Mouse (Mus musculus) thymus, adult 2 months (tissue): ENCODE data around the gene Nat8f4. TPM values are rescaled to one million over a fixed set of nuclear protein-coding genes. Genes with fewer than 3 reads are reported as not detected.
"Not testable (repeated sequence)": the region's sequence is repeated elsewhere in the genome, so short reads cannot be mapped to it uniquely, and the experiment has no call there.

Source experiments
- DNase-seq: peaks from one replicate; pipeline ENCODE4 v3.0.0; 2021
- H3K27ac ChIP-seq: fragments of 200-500 bp; 2 replicates; pipeline ENCODE4 v1.5.1; 2012; ENCODE audit warnings: low read length, control low read depth; ENCODE audit not compliant: control insufficient read depth, insufficient read depth
- H3K27me3 ChIP-seq: fragments of 200-500 bp; 2 replicates; pipeline ENCODE4 v1.6.1; 2012; ENCODE audit warnings: mild to moderate bottlenecking, low read length, moderate library complexity, mixed read lengths; ENCODE audit not compliant: control insufficient read depth, insufficient read depth
- H3K36me3 ChIP-seq: fragments of 200-500 bp; 2 replicates; pipeline ENCODE4 v1.6.1; 2012; ENCODE audit warnings: mild to moderate bottlenecking, low read length, moderate library complexity; ENCODE audit not compliant: control insufficient read depth, insufficient read depth
- H3K4me1 ChIP-seq: fragments of 200-500 bp; replicated peaks from 2 replicates; pipeline ENCODE4 v1.6.1; 2012; ENCODE audit warnings: low read length; ENCODE audit not compliant: control insufficient read depth, insufficient read depth
- H3K4me3 ChIP-seq: fragments of 200-500 bp; 2 replicates; pipeline ENCODE4 v1.5.1; 2012; ENCODE audit warnings: mild to moderate bottlenecking, low read length, control low read depth, moderate library complexity; ENCODE audit not compliant: control insufficient read depth, insufficient read depth
- CTCF ChIP-seq: fragments of 200-500 bp; IDR thresholded peaks from 2 replicates; pipeline ENCODE4 v1.5.1; 2012; ENCODE audit warnings: mild to moderate bottlenecking, control low read depth, low read length, moderate library complexity, borderline replicate concordance; ENCODE audit not compliant: control insufficient read depth, poor library complexity, insufficient read depth; ENCODE audit errors: extremely low read depth
- POLR2A ChIP-seq: fragments of 200-500 bp; IDR thresholded peaks from 2 replicates; pipeline ENCODE4 v1.6.1; 2012; ENCODE audit warnings: mild to moderate bottlenecking, low read length, control low read depth, moderate library complexity; ENCODE audit not compliant: control insufficient read depth, poor library complexity, insufficient read depth; ENCODE audit errors: extremely low read depth
- WGBS: fragments of 180-500 bp; shearing (Covaris S2); methylation state at CpG from one replicate; pipeline ENCODE4 v1.1.7; 2018; 5-methylcytosine and 5-hydroxymethylcytosine counted together
- polyA plus RNA-seq: library from polyadenylated mRNA; depleted of rRNA; stranded (reverse); fragments of >200 nt; gene quantifications from 2 replicates; pipeline ENCODE4 v1.2.3, GENCODE M21; 2012

Nat8f4 gene
- polyA plus RNA-seq, 1 experiment = 4.1 TPM

DNA sequence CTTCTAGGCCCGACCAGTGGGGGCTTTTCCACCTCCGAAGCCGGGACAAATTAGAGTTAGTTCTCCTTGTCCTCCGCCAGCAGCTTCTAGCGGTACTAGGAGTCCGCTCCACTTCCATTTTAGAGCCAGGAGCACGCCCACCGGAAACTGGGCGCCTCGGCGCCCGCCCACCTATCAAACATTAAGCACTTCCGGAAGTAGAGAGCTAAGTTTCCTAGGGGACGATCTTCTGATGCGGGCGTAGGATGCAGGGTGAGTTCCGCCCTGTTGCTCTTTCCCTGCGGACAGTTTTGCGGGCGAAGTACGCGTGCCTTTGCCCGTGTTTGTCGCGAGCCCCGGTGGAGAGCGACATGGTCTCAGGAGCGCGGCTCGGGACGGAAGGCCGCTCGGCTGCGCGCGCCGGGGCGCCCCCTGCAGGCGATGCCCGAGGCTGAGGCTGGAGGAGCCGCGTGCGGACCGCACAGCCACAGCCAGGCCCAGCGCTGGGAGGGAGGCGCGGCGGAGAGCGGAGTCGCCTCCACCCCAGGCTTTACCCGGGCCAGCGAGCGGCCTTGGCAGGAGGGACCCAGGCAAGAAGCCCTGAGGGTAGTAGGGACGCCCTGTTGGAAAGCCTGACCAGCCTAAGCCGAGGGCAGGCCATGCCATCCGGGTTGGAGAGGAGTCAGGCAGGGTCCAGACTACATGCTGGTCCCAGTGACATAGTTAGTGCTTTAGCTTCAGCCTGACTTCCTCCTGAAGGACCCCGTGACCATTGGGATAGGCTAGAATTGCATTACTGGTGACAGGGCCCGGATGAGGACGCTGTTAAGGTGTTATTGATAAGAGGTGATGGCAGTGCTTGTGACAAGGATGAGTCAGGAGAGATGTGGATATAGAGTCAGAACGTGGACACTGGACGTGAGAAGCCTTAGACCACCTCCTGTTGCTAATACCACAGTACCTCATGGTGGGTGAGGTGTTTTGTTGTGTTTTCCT lies 11.1 kb upstream of the Nat8f4 start, which contains the start of gene Nat8f1:
Gene Nat8f1 (minus strand): TSS at position 149 of the 975 bp plus-strand sequence.
- 2% methylated on average over 61 of the region's 61 CpGs for WGBS
- Histone ChIP-seq H3K27ac (peak within 1 kb of the TSS; percentile 70), H3K4me3 (peak within 1 kb of the TSS; percentile 91)
- TF ChIP-seq CTCF (peak; percentile 95), POLR2A (0 out of 2 replicates have a peak, but pooled peaks have one; percentile 14)
- H3K36me3 ChIP-seq, H3K4me1 ChIP-seq, H3K27me3 ChIP-seq: not testable (repeated sequence)
- DNase-seq = peak; percentile 82

DNA sequence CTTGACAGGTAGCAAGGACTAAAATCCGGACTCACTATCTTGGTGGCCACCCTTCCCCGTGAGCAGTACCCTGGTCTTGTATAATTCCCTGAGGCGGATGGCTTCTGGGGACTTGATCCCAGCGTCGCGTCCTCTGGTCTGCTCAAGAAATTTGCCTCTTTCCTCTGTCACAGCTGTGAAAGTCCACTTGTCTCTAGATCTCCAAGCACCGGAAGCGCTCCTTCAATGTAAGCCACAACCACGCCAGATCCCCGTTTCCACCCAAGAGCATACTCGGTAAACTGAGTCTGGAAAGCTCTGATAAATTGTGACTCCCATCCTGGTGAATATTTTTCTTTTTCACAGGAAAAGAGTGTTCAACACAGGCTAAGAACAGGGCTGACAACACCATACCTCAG lies 10.5 kb upstream of the Nat8f4 start:
- TF ChIP-seq CTCF (no peak), POLR2A (no peak)
- DNase-seq = no peak
- no peaks in the 10 kb centered on the region for H3K36me3 ChIP-seq
- H3K27ac ChIP-seq = peak overlapping the region; percentile 70; the same call in 1 of the 2 replicates
- no peaks in the 10 kb centered on the region for H3K27me3 ChIP-seq
- H3K4me3 ChIP-seq = peak overlapping the region; percentile 91
- WGBS = 2% methylated on average over 11 of the region's 11 CpGs
- H3K4me1 ChIP-seq = peaks cover 8% of the 10 kb centered on the region; the same call in 1 of the 2 replicates

DNA sequence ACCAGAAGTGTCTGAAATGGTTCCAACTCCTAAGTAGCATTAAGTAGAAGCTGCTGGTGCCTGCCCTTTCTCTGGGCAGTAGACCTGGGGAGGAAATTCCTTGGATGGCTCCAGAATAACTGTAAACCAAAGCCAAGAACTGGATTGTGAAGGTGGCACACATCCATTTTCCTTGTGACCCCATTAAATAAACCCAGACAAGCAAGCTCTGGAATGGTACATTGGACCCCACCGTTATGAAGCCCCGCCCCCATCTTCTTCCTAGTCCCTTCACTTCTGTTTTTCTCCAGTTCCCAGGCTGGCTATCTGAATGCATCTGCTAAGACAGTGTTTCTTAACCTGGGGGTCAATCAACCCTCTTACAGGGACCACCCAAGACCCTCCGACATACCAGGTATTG lies 6.9 kb upstream of the Nat8f4 start, which contains the start of gene Tprkb:
Gene Tprkb (plus strand): TSS at position 279 of the 400 bp plus-strand sequence.
- H3K27me3 ChIP-seq = no peaks in the 10 kb centered on the region
- no peak within 1 kb of the TSS for H3K4me3 ChIP-seq
- no peaks in the 10 kb centered on the region for H3K36me3 ChIP-seq
- no peak for TF ChIP-seq CTCF
- 73% methylated on average over 3 of the region's 3 CpGs for WGBS
- DNase-seq = no peak
- H3K27ac ChIP-seq = no peak within 1 kb of the TSS
- peaks cover 8% of the 10 kb centered on the region; the same call in 1 of the 2 replicates for H3K4me1 ChIP-seq

DNA sequence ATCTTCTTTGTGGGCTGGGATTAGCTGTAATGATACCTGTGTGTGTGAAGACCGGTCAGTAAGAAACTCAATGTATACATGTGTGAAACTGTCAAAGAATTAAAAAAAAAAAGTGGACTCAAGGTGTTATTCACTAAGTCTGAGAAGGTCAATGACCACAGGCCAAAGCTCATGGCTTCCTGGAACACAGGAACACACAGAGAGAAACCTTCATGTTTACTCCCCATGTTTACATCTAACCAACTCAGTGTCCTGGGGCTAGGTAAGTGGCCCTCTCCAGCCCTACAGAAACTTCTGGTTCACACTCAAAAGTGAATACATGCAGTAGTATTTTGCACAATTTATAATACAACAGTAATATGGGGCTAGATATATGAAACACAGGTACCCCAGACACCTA lies 5.0 kb upstream of the Nat8f4 start:
- Histone ChIP-seq H3K4me3 (no peak overlapping the region), H3K27ac (no peak overlapping the region), H3K36me3 (no peaks in the 10 kb centered on the region), H3K4me1 (no peaks in the 10 kb centered on the region), H3K27me3 (no peaks in the 10 kb centered on the region)
- 100% methylated on average over 1 of the region's 1 CpGs for WGBS
- no peak for DNase-seq
- no peak for TF ChIP-seq POLR2A
- TF ChIP-seq CTCF = no peak

DNA sequence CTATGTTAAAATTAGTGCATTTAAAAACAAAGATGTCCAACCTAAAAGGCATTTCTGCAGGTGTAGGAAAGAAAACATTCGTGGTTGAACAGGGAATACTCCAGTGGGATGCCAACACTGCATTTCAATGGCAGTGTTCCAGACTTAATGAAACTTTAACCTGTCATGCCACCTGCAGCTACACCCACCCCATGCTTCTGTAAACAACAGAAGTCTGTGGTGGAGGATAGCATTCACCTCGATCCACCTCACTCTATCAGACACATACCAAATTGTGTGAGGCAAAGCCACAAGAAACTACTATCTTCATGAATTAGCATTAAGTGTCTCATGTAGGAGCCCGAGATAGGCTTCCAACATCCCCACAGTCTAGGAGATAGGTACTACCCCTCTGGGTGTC lies 3.7 kb upstream of the Nat8f4 start:
- TF ChIP-seq CTCF (no peak), POLR2A (no peak)
- H3K36me3 ChIP-seq = no peaks in the 10 kb centered on the region
- H3K4me1 ChIP-seq = peaks cover 5% of the 10 kb centered on the region; the same call in 1 of the 2 replicates
- whole genome bisulfite sequencing = 80% methylated on average over 3 of the region's 3 CpGs
- no peak overlapping the region for H3K27ac ChIP-seq
- no peak overlapping the region for H3K4me3 ChIP-seq
- DNase-seq = no peak
- no peaks in the 10 kb centered on the region for H3K27me3 ChIP-seq

DNA sequence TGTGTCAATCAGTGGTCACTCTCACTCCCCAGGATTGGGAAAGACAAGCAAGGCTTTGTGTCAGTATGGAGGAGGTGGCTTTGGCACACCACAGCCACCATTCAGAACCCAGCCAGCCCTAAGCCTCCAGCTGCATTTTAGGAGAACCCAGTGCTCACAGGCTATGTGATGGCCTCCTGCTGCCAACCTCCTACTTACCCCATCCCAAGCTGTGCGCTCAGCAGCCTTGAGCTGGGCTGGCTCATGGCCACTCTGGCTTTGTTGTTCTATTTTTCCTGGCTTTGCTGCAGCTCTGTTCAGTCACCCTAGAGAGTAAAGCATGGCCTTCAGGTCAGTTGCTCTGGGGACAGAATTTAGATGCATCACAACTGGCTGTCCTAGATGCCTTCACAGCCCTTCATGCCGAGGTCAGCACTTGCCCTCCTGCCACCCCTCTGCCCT lies 2.2 kb upstream of the Nat8f4 start:
- not testable (repeated sequence) for DNase-seq, H3K36me3 ChIP-seq, H3K27me3 ChIP-seq, H3K27ac ChIP-seq, H3K4me3 ChIP-seq, H3K4me1 ChIP-seq
- WGBS = 94% methylated on average over 2 of the region's 2 CpGs
